Mouse (Mus musculus) layer of hippocampus, adult 9-10 months (tissue): ENCODE data around the gene Pdk2.

Experiments
- DNase-seq: peaks from one replicate; pipeline ENCODE4 v3.0.0; 2022; ENCODE audit warnings: low spot score

Gene Pdk2

DNA sequence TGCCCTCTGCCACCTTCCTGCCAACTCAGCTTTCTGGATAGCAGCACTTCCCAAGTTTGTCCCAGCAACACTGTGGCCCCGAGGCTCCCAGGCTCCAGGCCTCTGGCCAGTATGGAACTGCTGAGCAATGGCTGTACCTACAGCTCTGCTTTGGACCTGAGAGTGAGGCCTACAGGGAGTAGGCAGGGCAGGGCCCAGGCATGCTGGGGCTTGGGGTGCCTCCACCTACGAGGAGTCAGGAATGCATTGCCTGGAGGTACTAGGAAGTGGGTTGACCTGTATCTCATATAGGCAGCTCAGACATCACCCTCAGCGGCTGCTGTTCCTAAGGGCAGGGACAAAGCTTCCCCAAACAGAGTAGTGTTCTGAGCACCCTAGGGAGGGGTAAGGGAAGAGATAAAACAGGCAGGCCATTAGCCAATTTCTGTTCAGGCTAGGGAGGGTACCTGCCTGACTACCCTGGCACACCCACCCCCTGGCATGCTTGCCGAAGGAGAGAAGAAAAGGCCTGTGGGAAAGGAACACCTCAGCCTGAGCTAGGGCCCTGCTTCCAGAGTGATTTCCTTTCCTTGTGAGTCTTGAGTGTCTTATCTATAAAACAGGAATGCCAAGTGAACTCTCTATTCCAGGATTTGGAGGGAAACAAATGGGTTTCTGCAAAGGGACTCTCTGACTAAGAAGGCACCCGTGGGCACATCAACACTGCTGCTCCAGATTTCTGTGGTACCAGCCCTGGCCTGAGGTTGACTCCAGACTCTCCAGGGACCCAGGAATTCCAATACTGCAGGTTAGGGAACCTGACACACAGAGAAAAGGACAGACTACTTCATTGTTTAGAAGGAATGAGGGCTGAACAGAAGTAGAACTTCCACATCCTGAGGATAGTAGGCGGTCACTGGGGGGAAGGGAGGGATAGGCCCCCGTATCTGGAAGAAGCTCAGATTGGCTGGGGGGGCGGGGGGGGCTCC, 29.3 kb upstream of the Pdk2 start:
- DNase-seq, result no peak

DNA sequence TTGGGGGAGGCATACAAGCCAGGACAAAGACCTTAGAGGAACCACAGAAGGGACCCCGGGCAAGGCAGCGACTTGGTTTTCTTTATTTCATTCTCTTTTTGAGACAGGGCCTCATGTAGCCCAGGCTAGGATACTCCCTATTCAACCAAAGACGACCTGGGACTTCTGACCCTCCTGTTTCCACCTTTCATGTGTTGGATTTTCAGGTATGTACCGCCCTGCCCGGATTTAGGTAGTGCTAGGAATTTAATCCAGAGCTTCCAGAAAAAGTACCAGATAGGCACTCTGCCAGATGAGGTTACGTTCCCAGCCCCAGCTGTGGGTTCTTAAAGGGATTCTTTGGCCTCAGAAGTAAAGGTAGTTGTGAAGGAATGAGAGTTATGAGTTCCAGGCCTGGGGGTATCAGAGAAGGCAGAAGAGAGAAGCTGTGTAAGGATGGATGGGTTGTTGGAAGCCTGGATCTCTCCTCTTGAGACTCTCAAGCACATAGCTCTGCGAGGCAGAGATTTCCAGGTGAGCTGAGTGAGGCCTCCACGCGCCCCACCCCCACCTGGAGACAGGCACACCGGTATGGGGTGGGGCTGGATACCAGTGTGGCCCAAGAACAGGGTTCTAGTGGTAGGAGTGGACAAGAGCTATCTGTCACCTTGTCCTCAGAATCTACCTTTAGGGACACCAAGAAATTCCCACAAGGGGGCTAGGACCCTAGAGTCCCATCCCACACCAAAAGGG, 28.2 kb upstream of the Pdk2 start:
- no peak for DNase-seq

DNA sequence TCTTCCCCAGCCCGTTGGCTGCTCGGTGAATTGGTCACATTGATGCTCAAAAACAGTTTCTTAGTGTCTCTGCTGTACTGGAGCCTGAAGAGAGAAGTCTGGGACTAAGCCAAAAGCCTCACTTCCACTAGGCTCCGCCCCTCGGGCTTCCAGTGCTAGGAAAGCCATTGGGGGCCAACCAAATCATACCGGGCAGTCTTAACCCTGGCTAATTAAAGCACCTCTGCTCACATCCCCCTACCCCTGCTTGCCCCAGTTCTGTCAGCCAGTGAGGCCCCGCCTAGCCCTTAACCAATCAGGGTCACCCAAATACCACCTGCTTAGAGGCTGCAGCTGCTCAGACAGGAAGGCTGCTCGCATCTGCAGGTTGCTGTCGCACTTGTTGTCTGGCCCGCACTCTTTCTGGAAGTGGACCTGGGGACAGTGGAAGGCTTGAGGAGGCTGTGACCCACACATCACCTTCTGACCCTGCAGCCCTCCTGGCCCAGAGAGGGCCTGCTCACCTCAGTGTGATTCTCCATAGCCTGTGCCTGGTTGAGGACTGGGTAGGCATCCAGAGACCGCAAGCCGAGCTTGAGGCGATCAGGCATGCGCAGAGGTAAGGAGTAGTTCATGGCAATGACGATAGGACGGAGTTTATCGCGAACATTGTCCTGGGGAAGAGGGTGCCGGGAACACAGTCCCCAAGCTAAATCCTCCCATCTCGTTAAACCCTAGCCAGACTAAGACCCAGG, 15.8 kb upstream of the Pdk2 start:
- DNase-seq, result no peak

DNA sequence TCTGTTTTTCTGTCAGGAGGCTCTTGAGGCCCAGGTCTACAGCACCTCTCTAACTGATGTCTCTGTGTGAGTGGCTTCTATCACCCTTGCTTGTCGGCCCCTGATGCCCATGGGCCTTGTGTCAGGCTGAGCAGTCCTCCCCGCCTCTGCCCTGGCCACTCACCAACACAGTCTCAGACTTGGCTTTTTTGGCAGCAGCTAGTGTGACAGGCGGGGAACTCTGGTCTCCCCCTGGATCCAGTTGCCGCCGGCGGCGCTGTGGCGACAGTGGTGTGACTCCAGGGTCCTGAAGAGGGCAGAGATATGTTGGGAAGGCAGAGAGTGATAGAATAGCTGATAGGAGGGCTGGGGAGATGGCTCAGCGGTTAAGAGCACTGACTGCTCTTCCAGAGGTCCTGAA, 11.9 kb upstream of the Pdk2 start:
- no peak for DNase-seq

GRCm38 (mm10) chr11:95046980-95047680, 6.0 kb upstream of the Pdk2 start:
- DNase-seq, result no peak

GRCm38 (mm10) chr11:95044185-95044870, 3.2 kb upstream of the Pdk2 start:
- DNase-seq, result no peak

DNA sequence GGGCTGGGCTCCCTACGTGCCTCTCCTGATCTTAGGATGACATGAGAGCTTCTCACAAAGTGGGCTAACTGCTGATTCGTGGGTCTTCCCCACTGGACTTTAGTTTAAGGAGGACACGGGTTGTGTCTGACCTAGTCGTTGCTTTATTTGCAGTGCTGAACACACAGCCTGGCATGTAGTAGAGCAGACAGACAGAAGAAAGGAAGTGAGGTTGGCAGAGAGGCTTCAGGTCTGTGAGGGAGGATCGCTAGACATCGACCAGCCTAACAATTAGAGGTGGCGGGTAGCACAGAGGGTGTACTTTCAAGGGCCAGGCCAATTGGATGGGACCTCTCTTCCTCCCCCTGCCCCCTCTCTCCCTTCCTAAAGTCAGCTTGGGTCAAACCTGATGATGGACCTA, 2.5 kb upstream of the Pdk2 start:
- DNase-seq, result no peak

GRCm38 (mm10) chr11:95043060-95043459, 1.9 kb upstream of the Pdk2 start:
- DNase-seq, result no peak

DNA sequence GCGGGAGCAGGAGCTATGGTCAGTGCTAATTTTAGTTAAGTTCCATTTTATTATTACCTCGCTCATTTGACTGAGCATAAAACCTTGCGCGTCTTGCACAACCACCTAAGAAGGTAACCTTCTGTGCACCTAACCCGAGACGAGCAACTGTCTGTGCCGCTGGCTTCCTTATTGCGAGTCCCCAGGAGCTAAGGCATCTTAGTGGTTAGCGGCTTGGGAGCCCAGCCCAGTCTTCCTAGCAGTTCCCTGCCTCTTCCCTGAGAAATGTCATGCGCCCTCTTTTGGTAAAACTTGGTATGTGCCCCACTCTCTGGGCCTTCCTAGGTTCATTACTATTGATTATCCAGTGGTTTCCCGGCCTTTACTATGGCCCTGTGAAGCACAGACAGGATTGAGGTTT, 942 bp upstream of the Pdk2 start:
- DNase-seq, result peak; percentile 87

- no peak for DNase-seq
These were observed 539 bp downstream of the Pdk2 start for GRCm38 (mm10) chr11:95040491-95041138.

DNA sequence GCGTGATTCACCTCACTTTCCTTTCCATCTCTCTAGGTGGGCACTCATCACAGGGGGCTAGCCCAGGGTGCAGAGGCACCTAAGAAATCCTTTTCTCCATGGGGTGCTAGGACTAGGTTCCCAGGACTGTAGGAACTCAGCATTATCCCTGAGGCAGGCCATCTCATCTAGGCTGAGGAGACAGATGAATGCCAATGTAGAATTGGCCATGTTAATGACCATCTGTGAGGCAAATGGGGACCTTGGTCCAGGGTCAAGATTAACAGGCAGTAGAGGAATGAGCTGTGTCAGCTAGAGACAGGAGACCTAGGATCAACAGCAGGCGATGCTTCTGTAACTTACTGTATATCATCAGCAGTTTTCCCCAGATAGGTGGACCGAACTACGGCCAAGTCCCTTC, 1.4 kb downstream of the Pdk2 start:
- DNase-seq, result no peak

DNA sequence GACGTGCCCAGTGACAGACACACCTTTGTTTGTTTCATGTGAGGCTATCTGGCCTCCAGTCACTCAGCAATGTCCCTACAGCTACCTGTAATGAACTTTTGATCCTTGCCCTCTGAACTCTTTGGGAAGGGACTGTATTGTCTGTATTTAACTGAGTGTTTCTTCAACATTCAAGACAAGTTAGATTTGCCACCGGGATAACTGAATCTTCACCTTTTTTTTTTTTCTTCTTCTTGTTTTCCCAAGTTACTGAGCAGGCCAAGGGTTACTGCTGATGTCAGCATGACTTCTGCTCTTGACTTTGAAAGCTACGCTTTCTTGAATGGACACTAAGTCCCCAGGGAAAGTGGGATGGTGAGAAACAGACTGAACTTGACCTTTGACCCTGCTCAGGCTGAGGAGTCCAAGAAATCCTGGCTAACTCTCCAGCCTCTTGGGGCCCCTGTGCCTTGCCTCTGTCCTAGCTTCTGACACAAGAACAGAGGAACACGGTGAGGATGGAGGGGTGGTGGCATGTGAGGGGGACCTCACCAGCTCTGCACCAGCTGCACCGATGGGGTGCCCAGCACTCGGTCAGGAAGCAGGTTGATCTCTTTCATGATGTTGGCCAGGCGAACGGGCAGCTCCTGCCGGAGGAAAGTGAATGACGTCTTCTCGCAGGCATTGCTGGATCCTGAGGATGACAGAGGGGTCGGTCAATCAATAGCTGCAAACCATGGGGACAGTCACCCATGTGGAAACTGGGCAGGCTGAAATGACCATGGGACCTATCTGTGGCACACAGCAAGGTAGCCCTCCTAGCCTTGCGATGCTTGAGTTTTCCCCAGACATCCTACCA, 2.1 kb downstream of the Pdk2 start:
- DNase-seq, result no peak

- no peak for DNase-seq
These were observed 2.9 kb downstream of the Pdk2 start for GRCm38 (mm10) chr11:95038156-95038817.

DNA sequence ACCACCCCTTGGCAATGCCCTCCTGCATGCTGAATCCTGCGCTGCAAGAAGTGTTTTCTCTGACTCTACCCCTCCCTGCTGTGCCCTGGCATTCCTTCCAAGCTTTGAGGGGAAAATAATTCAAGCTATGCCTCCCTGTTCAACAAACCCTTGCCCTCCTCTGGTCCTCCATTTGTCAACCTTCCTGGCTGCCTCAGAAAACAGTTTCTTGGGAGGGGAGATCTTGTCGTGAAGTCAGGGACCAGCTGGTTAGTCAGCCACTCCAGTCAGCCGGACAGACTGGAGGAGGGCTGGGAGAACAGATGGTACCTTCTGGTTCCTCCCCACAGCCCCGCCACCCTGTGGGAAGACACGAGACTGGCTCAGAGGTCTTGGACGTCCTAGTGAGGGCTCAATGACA, 3.8 kb downstream of the Pdk2 start:
- no peak for DNase-seq

DNA sequence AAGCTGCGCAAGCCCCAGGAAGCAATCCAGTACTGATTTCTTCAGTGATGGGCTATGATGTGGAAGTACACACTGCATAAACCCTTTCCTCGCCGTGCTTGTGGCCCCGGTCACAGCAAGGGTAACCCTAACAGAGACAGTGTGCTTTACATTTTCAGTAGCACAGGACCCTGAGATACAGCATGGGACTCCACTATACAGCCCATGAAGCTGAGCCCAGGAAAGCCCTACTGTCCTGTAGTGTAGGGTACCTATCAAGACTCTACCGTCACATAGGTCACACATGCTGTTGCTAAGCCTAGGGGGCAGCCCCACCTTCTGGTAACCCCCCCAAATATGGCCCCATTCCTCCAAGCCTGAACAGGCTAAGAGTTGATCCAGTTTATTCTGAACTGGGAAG, 4.6 kb downstream of the Pdk2 start:
- DNase-seq, result no peak

- DNase-seq, result no peak
These were observed 6.3 kb downstream of the Pdk2 start for GRCm38 (mm10) chr11:95034902-95035301.

DNA sequence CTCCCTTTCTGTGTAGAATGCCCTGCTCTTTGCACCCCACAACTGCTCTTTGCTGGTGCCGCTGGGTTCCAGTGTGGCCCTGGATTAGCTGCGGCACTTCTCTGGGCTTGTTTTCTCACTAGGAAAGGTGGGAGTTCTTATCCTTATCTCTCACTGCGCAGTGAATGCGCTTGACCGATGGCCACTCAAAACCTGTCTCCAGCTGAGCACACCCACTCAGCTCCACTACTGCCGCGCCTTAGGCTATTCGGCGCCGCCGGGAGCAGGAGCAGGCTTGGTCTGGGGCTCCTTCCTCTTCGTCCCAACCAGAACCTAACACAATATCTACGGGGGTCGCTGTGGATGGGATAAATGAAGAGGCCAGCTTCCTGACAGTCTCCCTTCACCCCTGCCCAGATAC, 7.5 kb downstream of the Pdk2 start:
- DNase-seq, result no peak

GRCm38 (mm10) chr11:95032945-95033344, 8.2 kb downstream of the Pdk2 start:
- DNase-seq, result no peak

- DNase-seq, result no peak
These were observed 13.2 kb downstream of the Pdk2 start for GRCm38 (mm10) chr11:95027850-95028470.
